Mouse (Mus musculus): ENCODE measurements around the gene Tnfrsf9. TPM values are rescaled to one million over a fixed set of nuclear protein-coding genes. Genes with fewer than 3 reads are reported as not detected.
"Not testable (repeated sequence)": the region's sequence is repeated elsewhere in the genome, so short reads cannot be mapped to it uniquely, and the experiment has no call there.

Tnfrsf9 gene
- polyA plus RNA-seq, 1 experiment, result 1.3 TPM

DNA sequence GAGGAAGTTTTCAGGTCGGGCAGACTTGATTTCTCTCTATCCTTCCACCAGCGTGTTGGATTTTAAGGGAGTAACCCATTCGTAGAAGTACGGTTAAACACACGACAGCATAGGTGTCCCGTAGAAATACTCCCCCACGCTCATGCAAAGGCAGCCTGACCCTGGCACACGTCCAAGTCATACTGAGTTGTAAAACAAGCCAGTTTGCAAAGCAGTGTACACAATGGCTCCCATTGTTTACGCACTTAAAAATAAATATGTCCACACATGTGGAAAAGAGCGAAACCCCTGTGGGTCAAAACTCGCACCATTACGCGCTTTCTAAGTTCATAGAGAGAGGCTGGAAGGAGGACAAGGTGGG is 24.4 kb upstream of the Tnfrsf9 start:
- 12% methylated on average over 13 of the region's 13 CpGs for WGBS

DNA sequence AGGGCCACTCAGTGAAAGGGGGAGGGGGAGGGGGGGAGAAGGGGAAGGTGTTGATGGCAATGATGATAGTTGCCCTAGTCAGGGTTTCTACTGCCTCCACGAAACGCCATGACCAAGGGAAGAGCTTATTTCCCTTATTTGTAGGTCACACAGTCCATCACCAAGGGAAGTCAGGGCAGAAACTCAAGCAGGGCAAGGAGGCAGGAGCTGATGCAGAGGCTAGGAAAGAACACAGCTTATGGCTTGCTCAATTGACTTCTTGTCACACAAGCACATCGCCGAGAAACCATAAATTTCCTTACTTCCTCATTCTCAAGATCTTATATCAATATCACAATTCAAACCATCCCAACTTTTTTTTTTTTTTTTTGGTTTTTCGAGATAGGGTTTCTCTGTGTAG is 23.1 kb upstream of the Tnfrsf9 start:
- no peak for DNase-seq (ENCODE audit: low read depth, low spot score)
- WGBS, result 27% methylated on average over 5 of the region's 5 CpGs

More for the DNA sequence above, 24.4 kb upstream of the Tnfrsf9 start:
- DNase-seq (ENCODE audit: low read depth, low spot score), result peak; percentile 46

DNA sequence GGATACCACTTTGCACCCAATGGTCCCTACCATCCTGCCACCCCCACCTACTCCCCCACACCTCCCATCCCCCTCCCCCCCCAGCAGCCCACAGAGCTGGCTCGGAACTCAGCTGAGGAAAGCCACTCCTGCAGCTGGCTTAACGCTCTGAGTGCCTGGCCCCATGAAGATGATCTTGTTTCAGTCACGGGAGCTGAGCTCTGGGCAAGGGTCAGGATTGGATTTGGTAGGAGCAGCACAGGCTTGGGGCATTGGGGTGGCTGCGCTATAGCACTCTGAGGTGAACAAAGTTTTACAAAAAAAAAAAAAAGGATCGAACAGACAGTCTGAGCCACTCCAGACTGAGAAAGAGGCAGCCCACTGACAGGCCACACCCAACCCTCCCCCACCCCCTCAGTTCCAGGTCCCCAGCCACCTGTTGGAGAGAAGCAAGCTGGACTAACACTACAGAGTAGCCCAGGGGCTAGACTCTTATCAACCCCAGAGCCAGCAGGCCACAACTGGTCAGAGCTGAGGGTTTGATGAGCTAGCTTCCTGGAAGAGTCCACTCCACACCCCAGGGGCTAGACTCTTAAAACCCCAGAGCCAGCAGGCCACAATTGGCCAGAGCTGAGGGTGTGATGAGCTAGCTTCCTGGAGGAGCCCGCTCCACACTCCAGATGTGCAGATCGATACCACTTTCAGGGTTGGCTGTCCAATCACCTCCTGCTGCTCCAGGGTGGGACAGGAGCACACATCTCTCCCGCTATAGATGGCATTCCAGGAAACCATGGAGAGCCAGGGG is 19.5 kb upstream of the Tnfrsf9 start:
- DNase-seq (ENCODE audit: low read depth, low spot score), result no peak
- WGBS, result 57% methylated on average over 8 of the region's 8 CpGs

DNA sequence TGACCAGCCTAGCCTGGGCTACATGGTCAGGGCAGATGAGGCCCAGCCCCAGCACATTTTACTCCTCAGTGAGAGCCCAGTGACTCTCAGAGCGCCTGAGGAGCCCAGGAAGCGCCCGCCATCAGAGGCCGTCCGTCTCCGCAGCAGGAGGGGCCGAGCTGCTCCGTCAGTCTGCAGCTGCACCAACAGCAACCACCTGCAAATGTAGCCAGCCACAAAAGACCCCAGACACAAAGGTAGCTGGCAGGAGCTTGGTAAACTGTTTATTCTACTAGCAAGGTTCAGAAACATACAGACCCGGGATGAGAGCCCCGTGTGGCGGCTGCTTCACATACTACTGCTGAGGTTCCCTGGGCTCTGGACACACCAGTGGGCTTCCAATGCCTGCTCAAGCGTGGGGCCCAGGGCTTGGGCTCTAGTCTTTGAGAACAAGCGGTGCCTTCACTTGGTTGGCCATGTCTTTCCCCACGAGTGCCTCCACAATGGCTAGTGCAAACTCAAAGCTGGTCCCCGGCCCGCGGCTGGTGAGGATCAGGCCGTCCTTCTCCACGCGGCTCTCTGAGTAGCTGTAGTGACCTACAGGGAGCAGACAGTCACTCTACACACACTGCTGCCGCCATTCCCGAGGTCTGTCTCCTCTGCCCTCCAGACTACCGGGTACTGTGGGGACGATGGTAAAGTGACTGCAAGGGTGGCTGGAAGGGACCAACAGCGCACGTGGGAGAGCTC is 17.3 kb upstream of the Tnfrsf9 start:
- 94% methylated on average over 26 of the region's 26 CpGs for WGBS
- DNase-seq (ENCODE audit: low read depth, low spot score), result no peak

DNA sequence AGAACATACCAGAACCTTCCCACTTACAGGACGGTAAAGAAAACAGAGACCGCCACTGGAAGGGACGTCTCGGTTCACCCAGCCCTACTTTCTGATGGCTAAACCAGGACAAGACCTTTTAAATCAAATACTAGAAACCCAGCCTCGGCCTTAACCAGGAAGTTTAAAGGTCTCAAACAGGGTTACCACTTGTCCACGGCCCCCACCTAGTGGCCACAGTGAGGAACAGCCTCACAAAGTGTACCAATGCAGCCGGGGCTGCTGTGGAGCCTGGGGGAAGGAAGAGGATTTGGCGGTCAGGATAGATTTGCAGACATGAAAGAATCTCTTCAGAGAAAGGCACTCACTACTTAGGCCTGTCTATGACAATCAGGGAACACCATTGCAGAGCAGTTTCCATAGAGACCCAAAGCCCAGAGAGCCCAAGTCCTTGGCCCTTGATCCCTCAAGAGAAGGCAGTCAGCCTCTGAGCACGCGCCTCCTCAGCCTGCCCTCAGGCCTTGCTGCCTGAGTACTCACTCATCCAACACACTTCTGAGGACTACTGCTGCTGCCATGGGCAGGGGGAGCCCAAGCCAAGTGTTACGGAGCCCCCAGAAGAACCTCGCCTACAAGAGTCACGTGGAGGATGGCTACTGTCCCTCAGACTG is 15.5 kb upstream of the Tnfrsf9 start:
- DNase-seq (ENCODE audit: low read depth, low spot score), result no peak
- 47% methylated on average over 13 of the region's 13 CpGs for WGBS

DNA sequence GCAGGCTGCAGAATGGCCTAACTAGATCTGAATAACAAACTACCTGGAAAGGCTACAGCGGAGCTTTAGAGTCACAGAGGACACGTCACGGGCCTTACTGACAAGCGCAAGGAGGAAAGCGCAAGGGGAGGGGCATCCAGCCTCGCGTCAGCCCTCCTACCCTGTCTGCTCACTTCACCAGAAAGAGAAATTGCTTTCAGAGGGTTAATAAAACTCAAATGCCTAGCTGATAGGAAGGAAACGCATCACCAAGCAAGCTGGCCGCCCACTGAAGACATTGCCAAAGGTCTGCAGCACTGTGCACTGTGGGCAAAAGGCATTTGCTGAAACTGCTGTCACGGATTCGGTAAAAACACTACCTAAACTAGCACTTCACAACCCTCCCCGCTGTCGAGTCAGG is 13.9 kb upstream of the Tnfrsf9 start:
- WGBS, result 92% methylated on average over 13 of the region's 13 CpGs
- DNase-seq (ENCODE audit: low read depth, low spot score), result no peak

DNA sequence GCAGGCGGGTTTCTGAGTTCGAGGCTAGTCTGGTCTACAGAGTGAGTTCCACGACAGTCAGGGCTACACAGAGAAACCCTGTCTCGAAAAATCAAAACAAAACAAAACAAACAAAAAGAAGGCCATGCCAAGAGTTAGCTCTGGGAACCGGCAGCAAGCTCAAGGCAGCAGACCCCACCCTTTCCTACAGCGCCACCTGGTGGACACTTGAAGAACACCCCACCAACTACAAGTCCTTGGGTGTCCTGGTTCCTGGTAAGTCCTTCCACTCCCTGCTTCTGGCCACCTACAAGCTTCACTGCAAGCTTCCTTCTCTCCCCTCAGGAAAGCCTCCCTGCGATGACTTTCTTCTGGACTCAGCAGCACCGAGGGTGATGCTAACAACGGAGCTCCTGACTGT is 12.7 kb upstream of the Tnfrsf9 start:
- WGBS, result 45% methylated on average over 9 of the region's 9 CpGs
- DNase-seq (ENCODE audit: low read depth, low spot score), result no peak

DNA sequence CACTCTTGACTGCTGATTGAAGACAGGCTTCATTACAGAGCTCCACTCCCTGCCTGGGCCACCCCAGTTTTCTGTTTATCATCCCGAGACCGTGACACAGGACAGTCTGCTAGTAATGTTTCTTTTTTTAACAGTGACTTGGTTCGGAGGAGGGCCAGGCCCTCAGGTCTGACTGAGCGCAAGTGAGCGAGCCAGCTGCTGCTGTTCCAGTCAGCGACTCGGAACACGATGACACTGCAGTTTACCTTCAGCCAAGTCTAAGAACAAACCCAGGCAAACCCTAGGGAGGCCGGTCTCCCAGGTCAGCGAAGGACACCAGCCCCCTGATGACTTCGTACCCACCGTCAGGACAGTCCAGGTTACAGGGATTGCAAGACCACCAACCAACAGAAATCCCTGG is 12.3 kb upstream of the Tnfrsf9 start:
- DNase-seq (ENCODE audit: low read depth, low spot score), result no peak
- 89% methylated on average over 12 of the region's 12 CpGs for WGBS

DNA sequence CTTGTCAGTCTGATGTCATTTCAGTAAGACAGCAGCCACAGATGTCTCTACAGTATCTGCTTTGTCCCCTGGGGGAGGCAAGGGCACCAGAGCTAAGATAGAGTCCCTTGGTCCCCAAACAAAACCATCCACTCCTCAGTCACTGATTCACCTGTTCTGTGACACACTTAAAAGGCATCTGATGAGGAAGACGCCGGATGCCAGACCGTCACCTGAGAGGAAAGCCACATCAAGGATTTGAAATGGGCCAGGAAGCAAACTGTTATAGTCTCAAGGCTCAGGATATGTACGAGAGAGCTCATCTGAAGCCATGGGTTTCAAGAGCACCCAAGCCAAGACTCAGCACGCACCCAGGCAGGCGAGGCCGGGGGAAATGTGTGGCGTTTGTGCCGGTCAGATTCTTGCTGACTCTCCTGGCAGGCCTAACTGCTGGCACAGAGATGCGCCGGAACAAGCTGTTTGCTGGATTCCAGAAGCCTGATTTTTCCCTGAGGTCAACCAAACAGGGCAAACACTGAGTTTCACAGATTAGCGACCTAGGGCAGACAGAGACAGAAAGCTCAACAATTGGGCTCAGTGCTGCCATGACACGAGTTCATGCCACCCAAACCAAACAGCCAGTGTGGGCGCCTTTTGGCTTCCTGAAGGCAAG is 11.1 kb upstream of the Tnfrsf9 start:
- WGBS, result 94% methylated on average over 14 of the region's 14 CpGs
- no peak for DNase-seq (ENCODE audit: low read depth, low spot score)

DNA sequence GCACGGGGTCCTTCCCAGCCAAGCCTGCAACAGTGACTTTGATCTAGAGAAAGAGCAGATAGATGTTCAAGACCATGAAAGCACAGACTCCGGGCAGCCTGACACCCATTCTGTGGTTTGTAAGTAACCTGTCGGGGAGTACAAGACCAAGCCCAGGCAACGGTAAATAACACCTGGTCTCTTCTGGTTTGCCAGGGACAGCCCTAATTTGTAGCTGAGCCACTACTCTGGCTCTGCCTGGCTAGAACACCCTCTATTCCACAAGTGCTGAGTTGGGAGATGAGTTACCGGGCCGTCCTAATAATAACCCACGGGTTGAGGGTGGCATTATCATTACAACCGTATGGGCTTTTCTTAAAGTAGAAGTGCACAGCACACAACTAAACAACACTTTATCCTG is 7.3 kb upstream of the Tnfrsf9 start:
- no peak for DNase-seq (ENCODE audit: low read depth, low spot score)
- WGBS, result 87% methylated on average over 8 of the region's 8 CpGs

DNA sequence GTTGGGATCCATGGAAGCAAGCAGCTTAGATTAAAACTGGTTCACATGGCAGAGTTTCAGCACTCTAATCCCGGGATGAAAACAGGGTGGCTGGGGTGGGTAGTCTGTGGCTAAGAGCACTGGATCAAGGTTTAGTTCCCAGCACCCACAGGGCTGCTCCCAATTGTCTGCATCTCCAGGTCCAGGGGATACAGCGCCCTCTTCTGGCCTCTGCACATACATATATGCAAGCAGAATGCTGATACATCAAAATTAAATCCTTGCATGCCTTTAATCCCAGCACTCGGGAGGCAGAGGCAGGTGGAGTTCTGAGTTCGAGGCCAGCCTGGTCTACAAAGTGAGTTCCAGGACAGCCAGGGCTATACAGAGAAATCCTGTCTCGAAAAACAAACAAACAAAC is 5.8 kb upstream of the Tnfrsf9 start:
- WGBS, result 68% methylated on average over 5 of the region's 5 CpGs
- DNase-seq (ENCODE audit: low read depth, low spot score), result not testable (repeated sequence)

DNA sequence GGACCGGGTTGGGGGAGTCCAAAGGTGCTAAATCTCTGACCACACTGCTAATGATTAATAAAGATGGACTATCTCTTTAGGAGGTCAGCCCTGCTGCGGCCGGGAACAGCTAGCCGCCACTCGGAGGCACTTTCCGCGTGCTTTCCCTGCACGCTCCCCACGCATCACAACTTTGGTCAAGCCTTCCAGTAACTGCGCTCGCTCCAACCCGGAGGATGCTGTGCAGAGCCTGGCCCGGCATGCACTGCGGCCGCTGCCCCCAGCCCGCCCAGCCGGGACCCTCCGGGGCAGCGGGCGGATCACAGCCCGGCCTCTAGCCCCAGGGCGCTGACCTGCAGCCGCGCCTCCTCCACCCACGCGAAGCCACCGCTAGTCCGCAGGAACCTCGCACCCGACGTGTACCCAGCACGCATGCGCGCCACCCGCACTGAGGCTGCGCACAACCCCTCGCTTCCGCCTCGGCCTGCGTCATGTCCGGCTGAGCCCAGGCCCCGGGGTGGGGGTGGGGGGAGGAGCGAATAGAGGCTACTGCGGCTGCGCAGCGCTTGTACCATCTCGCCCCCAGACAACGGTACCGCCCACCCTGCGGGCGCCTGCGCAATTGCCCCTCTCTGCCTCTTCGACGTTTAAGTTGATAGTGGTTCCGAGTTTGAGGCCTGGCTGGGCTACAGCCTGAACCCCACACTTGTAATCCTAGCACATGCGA is 4.8 kb upstream of the Tnfrsf9 start:
- 1% methylated on average over 56 of the region's 56 CpGs for WGBS
- DNase-seq (ENCODE audit: low read depth, low spot score), result peak; percentile 92

DNA sequence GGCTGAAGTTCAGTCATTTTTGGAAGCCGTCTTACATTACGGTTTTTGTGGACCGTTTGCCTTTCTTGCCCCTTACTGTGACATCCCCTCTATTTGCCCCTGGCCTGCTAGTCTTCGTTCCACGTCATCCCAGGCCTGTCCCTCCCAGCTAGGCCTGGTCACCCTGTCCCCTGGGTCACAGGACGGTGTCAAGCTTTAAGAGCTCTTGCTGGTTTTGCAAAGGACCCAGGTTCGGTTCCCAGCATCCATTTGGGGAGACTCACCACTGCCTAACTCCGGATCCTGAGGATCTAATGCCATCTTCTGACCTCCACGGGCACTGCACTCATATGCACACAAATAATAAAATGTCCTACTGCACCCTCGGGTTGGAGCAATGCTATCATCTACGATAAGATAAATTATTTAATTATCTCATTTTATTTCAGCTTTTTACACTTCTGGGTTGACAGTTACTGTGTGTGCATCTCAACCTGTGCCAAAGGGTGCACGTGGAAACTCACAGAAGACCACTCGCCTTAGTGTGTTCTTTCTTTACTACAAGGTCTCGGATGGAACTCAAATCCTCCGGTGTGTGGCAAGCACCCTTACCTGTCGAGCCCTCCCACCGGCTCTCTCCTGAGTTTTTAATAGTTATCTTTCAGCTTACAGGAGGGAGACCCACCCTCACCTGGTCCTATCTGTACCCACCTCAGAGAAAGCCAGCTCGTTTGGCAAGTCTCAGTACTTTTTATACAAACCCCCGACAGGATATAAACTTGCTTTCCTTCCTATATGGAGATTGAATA is 4.0 kb upstream of the Tnfrsf9 start:
- 84% methylated on average over 19 of the region's 19 CpGs for WGBS
- DNase-seq (ENCODE audit: low read depth, low spot score), result no peak

DNA sequence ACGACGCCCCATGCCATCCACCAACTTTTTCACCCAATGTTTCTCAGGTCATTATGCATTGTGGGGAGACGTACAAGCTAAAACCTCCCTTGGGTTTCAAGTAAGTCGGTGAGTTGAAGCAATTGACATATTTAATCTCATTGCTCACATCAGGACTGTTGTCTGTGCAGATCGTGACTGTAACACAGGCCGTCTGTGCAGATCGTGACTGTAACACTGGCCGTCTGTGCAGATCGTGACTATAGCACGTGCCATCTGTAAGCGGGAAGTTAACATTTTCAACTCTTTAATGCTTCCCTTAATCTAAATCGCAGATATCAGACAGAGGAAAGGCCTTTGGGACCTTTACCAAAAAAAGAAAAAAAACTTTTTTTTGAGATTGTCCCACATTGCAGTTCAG is 619 bp upstream of the Tnfrsf9 start:
- no peak for DNase-seq (ENCODE audit: low read depth, low spot score)
- 10% methylated on average over 12 of the region's 12 CpGs for WGBS

DNA sequence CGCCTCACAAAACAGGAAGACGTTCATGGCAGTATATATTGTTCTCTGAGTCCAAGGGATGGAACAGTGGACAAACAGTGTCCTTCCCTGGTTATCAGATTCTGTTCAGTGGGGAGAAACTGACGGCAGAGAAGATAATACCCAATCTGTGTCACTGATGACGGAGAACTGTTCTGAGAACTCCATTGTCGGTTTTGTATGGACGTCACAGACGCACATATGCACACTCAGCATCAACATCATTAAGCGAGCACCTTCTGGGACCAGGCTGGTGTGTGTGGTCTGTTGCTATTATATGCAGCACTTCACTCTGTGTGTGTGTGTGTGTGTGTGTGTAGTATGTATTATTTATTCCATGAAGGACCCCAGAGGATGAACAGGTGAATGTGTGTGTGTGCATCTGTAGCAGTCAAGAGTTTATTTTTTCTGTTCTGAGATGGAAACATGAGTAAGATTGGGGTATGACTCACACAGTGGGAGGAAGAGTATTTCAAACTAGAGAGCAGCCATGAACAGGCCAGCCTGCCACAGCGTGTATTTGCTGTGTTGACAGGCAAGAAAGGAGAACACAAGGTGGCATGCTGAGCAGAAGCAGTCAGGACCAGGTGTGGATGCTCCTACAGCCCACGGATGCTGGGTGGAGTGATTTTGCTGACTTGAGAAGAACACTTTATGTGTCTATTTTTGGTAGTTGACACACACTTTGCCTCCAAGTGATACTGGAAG is 982 bp downstream of the Tnfrsf9 start:
- 38% methylated on average over 10 of the region's 10 CpGs for WGBS

DNA sequence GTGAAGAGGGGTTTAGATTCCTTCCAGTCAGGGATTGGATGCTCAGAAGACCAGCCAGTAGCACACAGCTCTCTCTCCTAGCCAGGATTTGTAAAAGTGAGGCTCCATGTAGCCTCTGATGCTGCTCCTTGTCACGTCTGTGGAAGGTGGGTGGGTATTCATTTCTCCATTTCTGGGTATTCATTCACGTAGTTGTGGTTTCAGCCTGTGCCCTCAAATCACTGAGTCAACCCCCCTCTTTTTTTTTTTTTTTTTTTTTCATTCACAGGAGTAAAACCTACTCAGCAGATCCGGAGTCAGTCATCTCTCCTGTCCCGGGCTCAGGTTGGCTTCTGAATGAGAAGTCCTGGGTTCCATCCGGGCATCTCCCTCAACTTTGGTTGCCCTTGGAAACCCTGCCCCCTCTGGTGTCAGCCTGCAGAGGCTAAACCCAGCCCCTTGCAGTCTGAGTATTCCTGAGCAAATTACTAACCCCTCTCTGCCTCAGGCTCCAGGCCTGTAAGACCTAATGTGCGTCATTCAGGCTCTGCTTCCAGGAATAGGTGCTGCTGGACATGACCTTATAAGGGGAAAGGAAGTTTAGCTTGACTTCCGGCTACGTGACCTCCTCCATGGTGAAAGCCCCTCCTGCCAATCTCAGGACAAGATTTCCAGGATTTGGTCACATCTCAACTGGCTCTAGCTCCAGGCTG is 3.1 kb downstream of the Tnfrsf9 start:
- 80% methylated on average over 8 of the region's 8 CpGs for WGBS
- no peak for DNase-seq (ENCODE audit: low read depth, low spot score)

More for the DNA sequence above, 982 bp downstream of the Tnfrsf9 start:
- DNase-seq (ENCODE audit: low read depth, low spot score), result no peak

DNA sequence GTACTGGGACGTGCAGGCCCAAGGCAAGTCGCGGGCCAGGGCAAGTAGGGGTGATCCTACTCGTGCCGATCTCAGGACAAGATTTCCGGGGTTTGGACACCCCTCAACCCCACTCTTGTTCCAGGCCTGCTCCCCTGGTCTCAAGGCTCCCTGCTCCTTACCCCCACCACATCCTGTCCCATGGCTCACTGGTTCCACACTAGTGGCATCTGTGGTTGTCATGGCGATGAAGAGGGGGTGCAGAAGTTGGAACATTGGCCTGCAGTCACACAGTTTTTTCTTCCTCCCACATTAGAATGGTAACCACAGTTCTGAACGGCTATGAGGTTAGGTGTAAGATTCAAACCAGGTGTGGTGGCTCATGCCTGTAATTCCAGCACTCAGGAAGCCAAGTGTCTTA is 6.8 kb downstream of the Tnfrsf9 start:
- WGBS, result 77% methylated on average over 8 of the region's 8 CpGs
- DNase-seq (ENCODE audit: low read depth, low spot score), result no peak

DNA sequence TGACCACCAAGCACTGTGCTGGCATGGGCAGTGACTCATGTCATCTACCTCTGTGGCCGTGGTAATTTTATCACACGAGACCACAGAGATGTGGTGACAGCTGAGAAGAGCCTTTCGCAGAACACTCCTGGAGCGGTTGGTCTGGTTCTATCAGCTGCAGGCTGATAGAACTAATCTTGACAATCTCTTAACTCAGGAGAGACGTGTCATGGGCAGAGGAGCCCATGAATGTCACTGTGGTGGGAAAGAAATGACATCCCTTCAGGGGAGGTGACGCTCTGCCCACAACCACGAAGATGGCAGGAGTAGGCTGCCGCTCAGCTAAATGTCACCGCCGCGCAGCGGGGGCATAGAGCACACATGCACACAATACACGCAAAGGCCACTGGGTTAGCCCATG is 9.9 kb downstream of the Tnfrsf9 start:
- 79% methylated on average over 13 of the region's 13 CpGs for WGBS
- no peak for DNase-seq (ENCODE audit: low read depth, low spot score)

Measured in large intestine, adult 2 months (tissue).